Mouse (Mus musculus) urinary bladder, adult 18-20 months (tissue): ENCODE data around the gene Rptor.

Source experiments
- DNase-seq, 2 experiments: peaks; one replicate each; pipeline ENCODE4 v3.0.0; 2022; ENCODE audit warnings: low spot score in 2 of 2, mixed read lengths in 2 of 2

Gene Rptor

DNA sequence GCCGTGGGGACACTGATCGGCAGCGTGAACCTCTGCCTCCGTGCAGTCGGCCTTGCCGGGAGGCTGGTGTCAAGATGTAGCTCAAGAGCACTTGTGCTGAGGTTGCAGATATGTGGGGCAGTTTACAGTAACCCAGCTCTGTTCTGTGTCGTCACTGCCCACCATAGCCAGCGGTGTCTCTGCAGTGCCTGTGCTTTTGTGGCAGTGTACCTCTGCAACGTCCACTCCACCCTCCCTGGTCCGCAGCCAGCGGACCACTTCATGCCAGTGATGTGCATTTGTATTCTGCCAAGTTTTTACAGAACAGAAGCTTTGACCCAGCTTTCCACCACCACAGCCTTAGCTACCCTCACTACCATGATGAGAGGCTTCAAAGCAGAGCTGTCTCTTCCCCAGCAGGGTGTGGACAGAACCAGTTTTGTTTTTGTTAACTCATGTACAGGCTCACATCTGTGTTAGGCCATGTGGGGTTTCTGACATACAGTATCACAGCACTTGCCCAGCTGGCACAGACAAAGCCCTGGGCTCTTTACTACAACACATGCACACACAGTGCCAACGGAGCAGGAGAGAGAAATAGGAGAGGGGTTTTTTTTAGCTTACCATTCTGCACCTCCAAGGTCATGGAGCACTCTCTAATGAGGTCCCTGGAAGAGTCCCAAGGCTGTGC is 182.1 kb downstream of the Rptor start:
- no peak for DNase-seq

DNA sequence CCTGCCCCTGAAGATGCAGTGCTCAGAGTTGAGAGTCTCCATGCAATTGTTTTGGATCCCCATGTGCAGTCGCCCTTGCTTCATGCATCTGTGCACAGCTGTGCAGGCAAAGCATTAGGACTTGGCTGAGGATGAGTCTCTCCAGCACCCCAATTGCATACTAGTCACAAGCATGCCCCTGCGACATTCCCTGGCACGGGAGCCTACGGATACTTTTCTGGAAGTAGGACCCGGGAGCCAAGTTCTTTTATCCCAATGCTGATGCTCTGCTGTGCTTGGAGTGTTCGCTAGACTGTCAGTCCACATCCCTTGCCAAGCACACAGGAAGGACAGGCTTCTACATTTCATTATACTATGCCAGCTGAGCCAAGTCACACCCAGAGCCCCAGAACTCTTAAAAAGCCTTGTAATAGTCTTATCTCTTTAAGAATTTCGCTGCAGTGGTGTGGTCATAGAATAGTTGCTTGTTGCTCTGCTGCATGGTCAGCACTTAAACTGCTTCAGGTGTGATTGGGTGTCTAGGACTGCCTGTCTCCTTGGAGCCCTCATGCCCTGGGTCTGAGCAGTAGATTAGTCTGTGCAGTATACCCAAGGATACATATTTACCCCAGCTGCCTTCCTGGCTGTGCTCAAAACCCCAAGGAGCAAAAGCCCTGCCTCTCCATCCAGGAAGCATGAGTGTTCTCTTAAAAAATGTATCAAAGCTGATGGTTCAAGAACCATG is 183.1 kb downstream of the Rptor start:
- DNase-seq, result no peak

DNA sequence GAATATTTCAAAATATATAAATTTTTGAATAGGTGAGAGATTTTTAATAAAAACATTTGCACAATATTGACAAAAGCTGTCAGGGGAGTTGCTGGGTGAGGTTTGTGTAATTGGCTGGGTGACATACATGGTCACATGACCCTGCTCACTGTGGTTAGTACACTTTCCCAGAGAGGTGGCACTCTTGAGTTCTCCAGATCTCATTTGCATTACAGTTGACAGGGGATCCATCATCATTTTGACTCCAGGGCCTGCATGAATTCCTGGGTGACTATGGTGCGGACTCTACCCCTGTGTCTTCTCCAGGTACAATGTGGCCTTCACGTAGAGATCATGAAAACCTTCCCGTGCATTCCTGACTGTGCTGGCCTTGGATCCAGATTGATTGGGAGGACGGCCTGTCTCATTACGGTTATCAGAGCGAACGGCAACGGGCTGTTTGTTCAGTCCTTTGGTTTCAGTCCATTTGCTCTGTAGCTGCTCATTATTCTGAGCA is 183.7 kb downstream of the Rptor start:
- DNase-seq, result no peak

DNA sequence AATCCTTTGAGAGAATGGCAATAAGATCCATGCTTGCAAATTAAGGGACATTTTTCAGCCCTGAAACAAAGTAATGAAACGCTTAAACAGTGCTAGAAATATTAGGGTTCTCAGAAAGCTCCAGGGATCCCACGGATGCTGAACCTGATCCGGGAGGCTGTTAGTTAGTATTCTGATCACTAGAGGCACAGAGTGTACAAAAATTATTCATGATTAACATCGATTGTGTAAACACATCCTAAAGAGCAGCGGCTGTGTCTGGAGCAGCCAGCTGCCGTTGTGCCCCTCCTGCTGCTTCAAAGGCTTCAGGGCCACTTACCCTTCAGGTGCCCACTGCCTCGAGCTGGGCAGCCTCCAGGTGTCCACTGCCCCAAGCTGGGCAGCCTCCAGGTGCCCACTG is 185.8 kb downstream of the Rptor start:
- no peak for DNase-seq

DNA sequence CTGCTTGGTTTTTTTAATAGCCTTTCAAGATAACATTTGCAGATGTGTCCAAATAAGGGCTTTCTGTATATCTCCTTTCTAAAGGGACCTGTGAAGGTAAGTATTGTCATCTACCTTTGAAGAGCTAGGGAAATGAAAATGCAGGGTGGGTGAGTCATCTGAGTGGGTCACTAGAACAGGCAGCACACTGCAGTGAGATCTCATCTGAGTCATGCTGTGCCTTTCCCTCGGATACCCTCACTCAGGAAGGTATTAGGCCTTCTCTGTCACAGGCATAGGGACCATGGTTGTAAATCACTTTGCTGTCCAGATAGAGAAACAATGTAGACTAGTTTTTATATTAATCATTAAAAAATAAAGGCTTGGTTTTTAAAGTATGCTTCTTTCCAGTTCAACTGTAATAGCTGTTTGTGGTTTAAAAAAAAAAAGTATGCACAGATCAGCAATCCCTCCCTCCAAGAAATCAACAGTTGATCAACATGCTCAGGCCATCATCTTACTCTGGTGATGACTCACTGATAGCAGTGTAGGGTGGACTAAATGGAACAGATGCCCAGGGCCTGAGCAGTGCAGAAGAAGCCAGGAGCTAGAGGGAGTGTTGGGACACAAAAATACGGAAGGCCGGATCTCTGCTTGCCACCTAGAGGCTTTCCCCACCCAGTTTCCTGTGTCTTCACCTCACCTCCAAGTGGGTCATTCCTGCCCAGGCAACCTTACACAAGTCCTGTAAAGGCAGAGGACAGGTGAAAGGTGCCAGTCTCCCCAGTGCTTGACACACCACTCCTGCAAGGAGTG is 186.4 kb downstream of the Rptor start:
- no peak for DNase-seq

DNA sequence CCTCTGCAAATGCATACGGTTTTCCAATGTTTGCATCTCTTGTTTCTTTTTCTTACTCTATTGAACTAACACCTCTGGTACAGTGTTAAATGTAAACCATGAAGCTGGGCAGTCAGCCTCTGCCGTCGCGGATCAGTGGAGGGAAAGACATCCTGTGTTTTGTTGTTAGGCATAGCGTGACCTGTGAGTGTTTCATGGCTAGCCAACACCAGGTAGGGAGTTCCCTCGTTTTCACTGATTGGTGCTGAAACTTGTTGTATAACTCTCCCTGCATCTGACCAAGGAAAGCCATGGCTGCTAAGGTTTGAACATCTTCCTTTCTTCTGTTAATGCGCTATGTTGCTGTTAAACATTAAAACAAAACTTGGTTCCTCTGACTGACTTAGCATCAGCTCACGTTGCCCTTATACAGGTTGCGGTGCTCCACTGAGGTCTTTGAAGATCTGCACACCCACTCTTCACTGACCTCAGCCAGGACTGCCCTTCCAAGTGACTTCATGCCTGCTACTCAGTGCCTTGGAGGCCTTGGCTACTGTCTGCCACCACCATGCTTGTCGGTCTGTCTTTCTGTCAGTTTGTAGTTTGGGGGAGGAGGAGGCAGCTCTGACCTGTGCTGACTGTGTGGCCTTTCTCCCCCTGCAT is 189.3 kb downstream of the Rptor start:
- DNase-seq, result no peak

DNA sequence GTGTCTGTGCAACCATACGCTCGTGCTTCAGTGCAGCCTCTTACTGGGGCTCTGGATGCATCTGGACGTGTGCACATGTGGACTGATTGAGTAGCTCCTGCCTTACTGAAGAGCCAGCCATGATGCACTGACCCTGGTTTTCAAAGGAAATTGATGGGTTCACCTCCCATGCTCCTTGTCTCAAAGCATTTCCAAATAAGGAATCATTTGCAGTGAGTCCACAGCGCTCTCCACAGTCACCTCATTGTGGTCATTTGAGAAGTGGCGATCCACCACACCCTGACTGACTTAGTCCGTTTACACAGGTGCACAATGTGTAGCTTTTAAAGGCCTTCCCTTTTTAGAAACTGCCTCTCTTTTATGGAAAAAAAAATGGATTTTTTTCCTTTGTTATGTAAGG is 190.7 kb downstream of the Rptor start:
- DNase-seq, result no peak

DNA sequence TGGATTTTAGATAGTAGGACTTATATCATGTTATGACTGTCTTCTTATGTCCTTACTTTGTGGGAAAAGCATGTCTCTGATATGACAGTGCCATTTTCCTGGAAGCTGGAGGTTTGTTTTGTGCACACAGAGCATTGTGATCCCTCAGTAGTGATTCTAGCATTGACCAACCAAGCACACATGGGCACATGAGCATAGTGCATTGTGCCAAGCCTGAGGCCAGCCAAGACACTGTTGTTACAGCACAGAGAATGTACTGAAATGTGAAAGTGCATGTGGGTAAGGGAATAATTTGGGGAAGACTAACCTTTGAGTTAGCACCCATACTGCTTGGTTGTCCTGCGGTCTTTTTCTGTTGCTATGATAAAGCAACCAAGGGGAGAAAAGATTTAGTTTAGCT is 191.3 kb downstream of the Rptor start:
- DNase-seq, result no peak

DNA sequence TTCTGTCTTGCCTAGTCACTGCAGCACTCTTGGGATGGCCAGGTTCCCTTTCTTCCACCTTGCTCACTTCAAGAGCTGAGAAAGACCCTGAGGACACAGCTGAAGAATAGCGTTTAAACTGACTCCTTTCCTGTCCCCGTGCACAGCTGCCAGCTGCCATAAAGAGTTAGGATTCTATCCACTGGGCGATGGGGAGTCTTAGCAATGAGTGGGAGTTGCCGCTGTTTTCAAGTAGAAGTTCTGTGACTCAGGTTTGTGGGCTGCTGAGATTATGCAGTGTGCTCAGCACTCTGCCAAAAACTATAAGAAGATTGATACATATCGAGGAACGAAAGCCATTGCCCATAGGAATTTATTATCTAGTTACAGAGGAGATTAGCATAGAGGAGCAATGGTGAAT is 192.0 kb downstream of the Rptor start:
- no peak for DNase-seq

DNA sequence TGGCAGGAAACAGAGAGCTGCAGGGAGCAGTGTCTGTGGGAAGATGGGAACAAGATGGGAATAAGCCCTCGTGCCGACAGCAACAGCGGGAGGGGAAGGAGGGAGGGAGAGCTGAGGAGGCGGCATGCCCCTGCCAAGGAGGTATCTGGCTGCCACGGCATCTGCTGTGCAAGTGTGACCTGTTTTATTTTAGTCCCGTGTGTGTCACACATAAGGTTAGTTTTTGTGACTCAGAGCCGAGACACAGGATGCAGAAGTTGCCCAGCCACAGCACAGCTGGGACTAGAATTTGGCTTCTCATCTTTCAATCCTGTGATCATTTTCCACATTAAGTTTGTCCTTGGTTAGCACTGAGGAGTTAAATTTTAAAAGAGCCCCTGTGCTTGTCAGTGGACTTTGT is 193.7 kb downstream of the Rptor start:
- DNase-seq, result no peak

DNA sequence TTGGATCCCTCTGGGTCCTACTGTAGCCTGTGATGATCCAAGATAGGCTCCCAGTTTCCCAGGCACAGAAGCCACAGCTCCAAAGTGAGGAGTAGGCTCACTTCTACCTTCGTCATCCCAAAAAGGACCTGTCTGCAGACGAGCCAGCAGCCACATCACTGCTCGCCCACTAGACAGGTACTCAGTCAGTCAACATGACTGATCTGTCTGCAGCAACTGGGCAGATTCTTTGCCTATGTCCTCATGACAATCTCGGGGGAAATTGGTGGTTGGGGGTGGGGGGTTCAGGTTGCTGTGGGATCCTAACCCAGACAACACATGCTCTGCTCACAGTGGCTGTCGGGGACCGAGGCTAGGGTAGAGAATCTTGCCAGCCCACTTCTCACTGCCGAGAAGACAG is 194.1 kb downstream of the Rptor start:
- no peak for DNase-seq

DNA sequence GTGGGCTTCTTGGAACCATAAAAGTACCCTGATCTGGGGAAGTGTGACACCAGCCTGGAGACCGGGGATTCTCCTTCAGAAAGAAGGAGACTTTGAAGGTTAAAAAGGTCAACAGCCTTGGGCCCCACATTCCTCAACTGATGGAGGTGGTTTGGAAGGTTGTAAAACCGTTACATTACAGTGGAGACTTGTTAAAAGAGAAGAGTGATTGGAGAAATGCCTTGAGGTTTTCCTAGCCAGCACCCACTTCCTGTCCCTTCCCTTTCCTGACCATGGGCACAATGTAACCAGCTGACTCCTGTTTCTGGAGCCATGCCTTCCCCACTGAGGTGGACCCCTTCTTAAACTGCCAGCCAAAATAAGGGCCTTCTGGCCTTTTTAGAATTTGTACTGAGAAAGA is 196.8 kb downstream of the Rptor start:
- no peak for DNase-seq

DNA sequence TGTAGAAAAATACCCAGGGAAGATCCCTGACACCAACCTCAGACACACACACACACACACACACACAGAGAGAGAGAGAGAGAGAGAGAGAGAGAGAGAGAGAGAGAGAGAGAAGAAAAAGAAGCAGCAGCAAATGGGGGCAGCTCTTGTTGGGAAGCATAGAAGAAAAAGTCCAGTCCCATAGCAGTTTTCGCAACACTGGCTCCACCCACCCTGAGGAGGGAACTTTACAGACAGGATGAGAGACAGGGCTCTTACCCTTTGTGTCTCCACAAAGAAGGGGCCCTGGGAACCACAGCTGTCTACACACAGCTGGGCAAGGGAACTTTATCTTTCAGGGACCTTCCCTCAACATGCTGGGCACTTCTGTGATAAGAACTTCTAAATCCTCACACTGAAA is 199.2 kb downstream of the Rptor start:
- DNase-seq, result no peak

DNA sequence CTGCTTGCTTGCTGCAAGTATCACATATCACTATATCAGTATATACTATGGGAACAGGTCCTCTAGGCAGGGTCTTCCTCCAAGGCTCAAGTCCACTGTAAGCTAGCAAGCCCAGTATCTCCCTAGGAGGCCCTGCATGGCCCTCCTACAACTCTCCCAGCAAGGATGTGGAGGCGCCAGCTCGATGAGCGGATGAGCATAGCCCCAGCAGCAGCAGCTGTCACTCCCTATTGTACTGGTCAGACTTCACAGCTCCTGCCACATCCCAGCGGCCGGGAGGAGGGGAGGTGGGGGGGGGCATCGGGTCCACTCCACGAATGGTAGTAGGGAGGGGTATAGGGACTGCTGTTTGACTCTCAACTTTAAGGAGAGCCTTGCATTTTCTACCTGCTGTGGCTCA is 200.2 kb downstream of the Rptor start:
- DNase-seq, result no peak

DNA sequence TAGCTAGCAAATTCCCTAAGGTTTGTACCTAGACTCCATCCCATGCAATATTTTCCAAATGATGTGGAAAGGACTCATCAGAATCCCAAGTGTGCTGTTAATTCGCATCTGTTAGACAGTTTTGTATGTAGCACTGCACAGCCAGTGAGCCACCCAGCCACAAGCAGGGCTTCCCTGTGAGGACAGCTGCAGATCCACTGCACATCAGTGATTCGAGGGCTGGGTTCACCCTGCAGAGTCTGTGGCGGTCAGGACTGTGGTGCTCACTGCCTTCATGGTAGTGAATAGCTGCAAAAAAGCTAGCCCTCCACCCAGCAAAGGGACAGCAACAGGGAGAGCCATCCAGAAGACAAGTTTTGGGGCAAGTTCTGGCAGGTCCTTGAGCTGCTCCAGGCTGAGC is 201.7 kb downstream of the Rptor start:
- no peak for DNase-seq

DNA sequence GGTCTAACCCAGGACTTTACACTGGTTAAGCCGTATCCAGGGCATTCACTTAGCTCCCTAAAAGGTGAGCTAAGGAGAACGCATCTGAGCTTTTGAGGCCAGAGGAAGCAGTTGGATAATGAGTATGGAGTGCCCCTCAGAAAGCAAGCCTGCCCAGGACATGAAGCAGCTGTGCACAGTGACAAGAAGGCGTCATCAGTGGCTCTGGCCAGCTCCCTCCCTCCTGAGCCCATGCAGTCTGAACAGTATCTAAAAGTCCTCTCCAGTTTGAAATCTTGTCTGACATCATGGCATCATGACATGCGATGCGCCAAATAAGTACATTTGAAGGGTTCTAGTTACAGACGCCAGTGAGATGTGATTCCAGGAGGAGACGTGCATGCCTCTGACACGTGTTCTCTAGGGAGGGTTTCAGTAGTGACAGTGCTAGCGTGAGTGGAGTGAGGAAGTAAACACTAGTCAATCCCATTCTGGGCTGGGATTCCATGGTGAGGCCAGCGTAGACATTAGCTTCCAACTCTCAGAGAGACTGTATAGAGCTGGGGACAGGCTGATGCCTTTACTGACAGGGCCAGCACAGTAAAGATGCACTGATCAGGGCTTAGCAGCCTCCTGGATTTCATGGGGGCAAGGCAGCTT is 202.5 kb downstream of the Rptor start:
- no peak for DNase-seq

DNA sequence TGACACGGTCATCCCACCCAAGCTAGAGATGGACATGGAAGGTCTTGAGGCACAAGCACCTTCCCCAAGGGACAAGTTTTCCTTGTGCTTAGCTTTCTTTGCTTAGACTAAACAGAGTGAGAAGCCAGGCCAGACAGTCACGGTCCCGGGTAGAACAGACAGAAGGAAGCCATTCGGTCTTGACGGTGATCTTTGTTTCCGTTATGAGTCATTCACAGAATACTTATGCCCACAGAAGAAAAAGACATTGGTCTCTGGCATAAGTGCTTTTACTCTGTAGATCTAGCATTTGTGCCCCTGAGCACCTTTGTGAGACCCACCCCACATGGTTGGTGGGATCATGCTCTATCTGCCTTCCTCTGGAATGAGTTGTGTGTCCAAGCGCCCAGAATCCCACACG is 203.8 kb downstream of the Rptor start:
- DNase-seq, result no peak

DNA sequence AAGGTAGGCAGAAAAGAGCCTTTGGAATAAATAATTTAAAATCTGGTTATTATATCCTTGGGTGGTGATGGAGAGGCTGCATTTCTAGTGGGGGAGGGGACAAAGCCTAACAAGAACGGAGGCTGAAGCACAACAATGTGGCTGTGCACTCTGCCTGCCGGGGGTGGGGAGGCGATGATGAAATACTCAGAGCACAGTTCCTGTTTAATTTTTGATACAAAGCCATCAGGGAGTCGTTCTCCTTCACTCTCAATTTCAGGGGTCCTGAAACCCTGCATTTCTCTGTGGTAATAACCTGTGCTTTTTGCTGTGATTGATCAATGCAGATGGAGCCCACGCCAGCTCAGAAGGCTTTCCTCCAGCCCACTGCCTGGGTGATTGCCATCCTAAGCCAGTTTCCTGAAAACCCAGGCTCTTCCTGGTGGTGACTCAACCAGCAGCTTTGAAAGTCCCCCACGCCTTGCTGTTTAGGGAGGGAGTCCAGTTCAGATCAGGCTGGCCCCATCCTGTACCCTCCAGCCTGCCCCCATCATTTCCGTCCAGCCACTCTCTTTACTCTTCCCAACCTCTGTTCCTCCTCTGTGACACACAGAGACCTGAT is 204.8 kb downstream of the Rptor start:
- no peak for DNase-seq

DNA sequence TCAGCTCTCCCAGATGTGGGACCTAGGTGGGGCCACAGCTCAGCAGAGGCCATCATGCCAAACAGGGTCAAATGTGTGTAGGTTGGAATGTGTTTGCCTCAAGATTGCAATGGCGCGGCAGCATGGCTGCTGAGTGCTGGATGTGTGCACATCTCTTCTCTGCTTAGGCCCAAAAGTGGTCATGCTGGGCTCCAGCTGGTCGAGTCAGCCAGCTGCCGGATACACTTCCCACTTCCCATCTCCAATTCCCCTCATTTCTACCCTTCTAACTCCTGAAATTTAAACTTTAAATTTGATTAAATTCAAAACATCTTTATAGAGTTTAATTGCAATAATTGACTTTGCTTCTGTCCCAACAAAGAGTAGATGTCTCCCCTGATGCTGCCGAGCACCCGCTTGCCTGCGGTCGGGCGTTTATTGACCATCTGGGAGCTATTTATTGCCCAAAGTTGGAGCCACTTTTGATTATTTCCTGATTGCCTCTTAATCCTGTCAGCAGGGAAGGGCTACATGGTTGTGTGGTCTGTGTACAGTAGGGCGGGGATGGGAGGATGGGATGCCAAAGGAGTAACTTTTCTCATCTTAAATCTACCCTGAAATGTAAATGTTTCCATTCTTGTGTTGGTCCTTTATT is 206.1 kb downstream of the Rptor start:
- no peak for DNase-seq

DNA sequence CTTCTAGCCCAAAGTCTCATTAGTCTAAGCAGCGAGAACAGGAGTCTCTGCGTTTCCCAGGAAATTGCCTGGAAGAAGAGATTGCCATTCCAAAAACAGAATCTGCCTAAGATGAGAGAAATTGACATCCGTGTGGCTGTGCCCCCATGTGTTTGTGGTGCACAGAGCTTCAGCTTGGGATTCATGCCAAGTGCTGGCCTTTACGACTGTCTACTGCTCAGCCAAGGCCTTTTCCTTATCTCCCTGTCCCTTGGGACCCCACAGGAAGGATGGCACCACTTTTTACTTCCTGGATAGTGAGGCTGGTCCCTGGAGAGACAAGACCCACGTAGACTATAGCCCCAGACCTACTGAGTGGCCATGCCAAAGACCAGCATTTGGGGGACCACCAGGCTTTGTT is 206.6 kb downstream of the Rptor start:
- DNase-seq, result no peak

DNA sequence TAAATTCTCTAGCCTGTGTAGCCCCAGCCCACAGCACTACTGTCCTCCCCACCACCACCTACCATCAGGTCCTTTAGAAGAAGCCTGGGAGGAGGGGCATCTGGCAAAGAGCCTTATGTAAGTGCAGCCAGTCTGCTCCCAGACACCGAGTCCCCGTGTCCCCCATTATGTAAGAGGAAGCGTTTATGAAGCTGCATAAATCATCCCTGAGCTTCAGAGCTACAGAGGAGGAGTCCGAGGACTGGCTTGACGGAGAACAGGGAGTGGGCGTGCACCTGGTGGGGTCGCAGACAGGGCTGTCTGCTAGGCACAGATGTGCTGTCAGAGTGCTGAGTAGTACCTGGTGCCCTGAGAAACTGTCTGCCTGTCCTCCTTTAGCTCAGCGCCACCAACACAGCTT is 208.3 kb downstream of the Rptor start:
- no peak for DNase-seq
